Mouse (Mus musculus): Measurements from ENCODE around the gene Nbea. TPM values are rescaled to one million over a fixed set of nuclear protein-coding genes. Genes with fewer than 3 reads are reported as not detected.

The Nbea gene
- total RNA-seq, 2 experiments from 2014 or later, result 214 to 219 TPM

GRCm38 (mm10) chr3:55872944-55873924, 310.3 kb downstream of the Nbea start:
- intact Hi-C loops (cut with DNase I), result no loop called here

GRCm38 (mm10) chr3:55852488-55852887, 331.0 kb downstream of the Nbea start:
- intact Hi-C loops (cut with DNase I), result no loop called here
- no peak for DNase-seq (ENCODE audit: extremely low spot score in 1 of 2, low spot score in 2 of 2)

More at GRCm38 (mm10) chr3:55872944-55873924, 310.3 kb downstream of the Nbea start:
- peak in 1 of 2 experiments; percentile 27 for DNase-seq (ENCODE audit: extremely low spot score in 1 of 2, low spot score in 2 of 2)

- no peak for DNase-seq (ENCODE audit: extremely low spot score in 1 of 2, low spot score in 2 of 2)
- intact Hi-C loops (cut with DNase I), result no loop called here
Observed at GRCm38 (mm10) chr3:55847115-55847514, 336.4 kb downstream of the Nbea start.

GRCm38 (mm10) chr3:55837188-55837587, 346.3 kb downstream of the Nbea start:
- DNase-seq (ENCODE audit: extremely low spot score in 1 of 2, low spot score in 2 of 2), result no peak
- intact Hi-C loops (cut with DNase I), result no loop called here

GRCm38 (mm10) chr3:55835207-55835606, 348.3 kb downstream of the Nbea start:
- no peak for DNase-seq (ENCODE audit: extremely low spot score in 1 of 2, low spot score in 2 of 2)
- intact Hi-C loops (cut with DNase I), result no loop called here

- intact Hi-C loops (cut with DNase I), result no loop called here
- DNase-seq (ENCODE audit: extremely low spot score in 1 of 2, low spot score in 2 of 2), result no peak
Observed at GRCm38 (mm10) chr3:55830226-55830625, 353.3 kb downstream of the Nbea start.

- no peak for DNase-seq (ENCODE audit: extremely low spot score in 1 of 2, low spot score in 2 of 2)
- intact Hi-C loops (cut with DNase I), result no loop called here
Observed at GRCm38 (mm10) chr3:55828481-55829256, 354.8 kb downstream of the Nbea start.

- intact Hi-C loops (cut with DNase I), result no loop called here
- DNase-seq (ENCODE audit: extremely low spot score in 1 of 2, low spot score in 2 of 2), result no peak
Observed at GRCm38 (mm10) chr3:55824864-55825263, 358.6 kb downstream of the Nbea start.

- intact Hi-C loops (cut with DNase I), result no loop called here
Observed at GRCm38 (mm10) chr3:55819598-55819997, 363.9 kb downstream of the Nbea start.

GRCm38 (mm10) chr3:55818082-55818481, 365.4 kb downstream of the Nbea start:
- DNase-seq (ENCODE audit: extremely low spot score in 1 of 2, low spot score in 2 of 2), result no peak
- intact Hi-C loops (cut with DNase I), result no loop called here

More at GRCm38 (mm10) chr3:55819598-55819997, 363.9 kb downstream of the Nbea start:
- DNase-seq (ENCODE audit: extremely low spot score in 1 of 2, low spot score in 2 of 2), result no peak

GRCm38 (mm10) chr3:55816638-55817375, 366.7 kb downstream of the Nbea start:
- peak; percentile 19 to 20 for DNase-seq (ENCODE audit: extremely low spot score in 1 of 2, low spot score in 2 of 2)
- intact Hi-C loops (cut with DNase I), result no loop called here

- intact Hi-C loops (cut with DNase I), result no loop called here
Observed at GRCm38 (mm10) chr3:55816096-55816495, 367.4 kb downstream of the Nbea start.

GRCm38 (mm10) chr3:55814993-55815625, 368.4 kb downstream of the Nbea start:
- DNase-seq (ENCODE audit: extremely low spot score in 1 of 2, low spot score in 2 of 2), result no peak
- intact Hi-C loops (cut with DNase I), result no loop called here

More at GRCm38 (mm10) chr3:55816096-55816495, 367.4 kb downstream of the Nbea start:
- no peak for DNase-seq (ENCODE audit: extremely low spot score in 1 of 2, low spot score in 2 of 2)

- intact Hi-C loops (cut with DNase I), result no loop called here
- no peak for DNase-seq (ENCODE audit: extremely low spot score in 1 of 2, low spot score in 2 of 2)
Observed at GRCm38 (mm10) chr3:55794768-55795167, 388.7 kb downstream of the Nbea start.

GRCm38 (mm10) chr3:55793842-55794575, 389.5 kb downstream of the Nbea start:
- peak in 1 of 2 experiments; percentile 42 for DNase-seq (ENCODE audit: extremely low spot score in 1 of 2, low spot score in 2 of 2)
- intact Hi-C loops (cut with DNase I), result no loop called here

- DNase-seq (ENCODE audit: extremely low spot score in 1 of 2, low spot score in 2 of 2), result peak in 1 of 2 experiments; percentile 34
- intact Hi-C loops (cut with DNase I), result no loop called here
Observed at GRCm38 (mm10) chr3:55792251-55792650, 391.2 kb downstream of the Nbea start.

- intact Hi-C loops (cut with DNase I), result no loop called here
- no peak for DNase-seq (ENCODE audit: extremely low spot score in 1 of 2, low spot score in 2 of 2)
Observed at GRCm38 (mm10) chr3:55790609-55791008, 392.9 kb downstream of the Nbea start.

GRCm38 (mm10) chr3:55789856-55790255, 393.6 kb downstream of the Nbea start:
- intact Hi-C loops (cut with DNase I), result no loop called here
- no peak for DNase-seq (ENCODE audit: extremely low spot score in 1 of 2, low spot score in 2 of 2)
